Mouse (Mus musculus): ENCODE measurements around the gene Lzts3. TPM values are rescaled to one million over a fixed set of nuclear protein-coding genes. Genes with fewer than 3 reads are reported as not detected.

The Lzts3 gene
- polyA plus RNA-seq, 1 experiment from 2014 or later = 1.5 TPM

- H3K36me3 ChIP-seq = no peaks in the 10 kb centered on the region
- no peak for ATAC-seq (ENCODE audit: extremely low read depth, insufficient number of reproducible peaks, low FRiP score, low TSS enrichment)
- H3K27me3 ChIP-seq (replicated peaks) = peaks cover 86% of the 10 kb centered on the region
- H3K9ac ChIP-seq = peak overlapping the region; percentile 73
- H3K9me3 ChIP-seq = no peaks in the 10 kb centered on the region
- H3K4me2 ChIP-seq = peak overlapping the region; percentile 91
- 14% methylated on average over 21 of the region's 21 CpGs for WGBS
- no peak overlapping the region for H3K27ac ChIP-seq (replicated peaks)
- peaks cover 23% of the 10 kb centered on the region for H3K4me1 ChIP-seq
- H3K4me3 ChIP-seq = peak overlapping the region; percentile 56
These were observed 6.8 kb downstream of the Lzts3 start for GRCm38 (mm10) chr2:130635847-130636246.

GRCm38 (mm10) chr2:130634739-130635411 lies 7.7 kb downstream of the Lzts3 start:
- no peak overlapping the region for H3K27ac ChIP-seq (replicated peaks)
- H3K4me3 ChIP-seq = peak overlapping the region; percentile 56
- H3K4me1 ChIP-seq = peaks cover 26% of the 10 kb centered on the region
- 1% methylated on average over 38 of the region's 38 CpGs for WGBS
- no peaks in the 10 kb centered on the region for H3K36me3 ChIP-seq
- peak overlapping the region; percentile 73 for H3K9ac ChIP-seq
- peaks cover 78% of the 10 kb centered on the region for H3K27me3 ChIP-seq (replicated peaks)
- H3K4me2 ChIP-seq = peak overlapping the region; percentile 91
- ATAC-seq (ENCODE audit: extremely low read depth, insufficient number of reproducible peaks, low FRiP score, low TSS enrichment) = peak; percentile 34; the same call in 1 of the 2 replicates
- H3K9me3 ChIP-seq = no peaks in the 10 kb centered on the region

- no peak for ATAC-seq (ENCODE audit: extremely low read depth, insufficient number of reproducible peaks, low FRiP score, low TSS enrichment)
- H3K9ac ChIP-seq = peak overlapping the region; percentile 73
- peaks cover 72% of the 10 kb centered on the region for H3K27me3 ChIP-seq (replicated peaks)
These were observed 8.4 kb downstream of the Lzts3 start for GRCm38 (mm10) chr2:130634006-130634738.

GRCm38 (mm10) chr2:130632887-130633675 lies 9.5 kb downstream of the Lzts3 start:
- Histone ChIP-seq H3K27ac (replicated peaks) (no peak overlapping the region), H3K4me2 (no peak overlapping the region), H3K4me3 (no peak overlapping the region), H3K36me3 (peaks cover 4% of the 10 kb centered on the region; the same call in 1 of the 2 replicates), H3K4me1 (peaks cover 36% of the 10 kb centered on the region), H3K9ac (no peak overlapping the region), H3K27me3 (replicated peaks) (peaks cover 62% of the 10 kb centered on the region), H3K9me3 (no peaks in the 10 kb centered on the region)
- ATAC-seq (ENCODE audit: extremely low read depth, insufficient number of reproducible peaks, low FRiP score, low TSS enrichment) = no peak
- 57% methylated on average over 5 of the region's 5 CpGs for WGBS

More at GRCm38 (mm10) chr2:130634006-130634738, 8.4 kb downstream of the Lzts3 start:
- 16% methylated on average over 13 of the region's 14 CpGs for WGBS
- Histone ChIP-seq H3K9me3 (no peaks in the 10 kb centered on the region), H3K27ac (replicated peaks) (no peak overlapping the region), H3K4me3 (peak overlapping the region; percentile 56), H3K36me3 (no peaks in the 10 kb centered on the region), H3K4me1 (peaks cover 27% of the 10 kb centered on the region), H3K4me2 (peak overlapping the region; percentile 91)

GRCm38 (mm10) chr2:130632416-130632815 lies 10.2 kb downstream of the Lzts3 start:
- Histone ChIP-seq H3K4me2 (no peak overlapping the region), H3K36me3 (peaks cover 10% of the 10 kb centered on the region), H3K4me3 (no peak overlapping the region), H3K27ac (replicated peaks) (no peak overlapping the region), H3K4me1 (peaks cover 36% of the 10 kb centered on the region), H3K27me3 (replicated peaks) (peaks cover 55% of the 10 kb centered on the region), H3K9me3 (no peaks in the 10 kb centered on the region), H3K9ac (no peak overlapping the region)
- ATAC-seq (ENCODE audit: extremely low read depth, insufficient number of reproducible peaks, low FRiP score, low TSS enrichment) = no peak
- WGBS = 73% methylated on average over 1 of the region's 1 CpGs

GRCm38 (mm10) chr2:130629839-130630203 lies 12.8 kb downstream of the Lzts3 start, which contains the start of the genes Fastkd5 and Ubox5:
Fastkd5 (minus strand) TSS chr2:130630027.
Ubox5 (minus strand) TSS chr2:130630038.
- Histone ChIP-seq H3K36me3 (peaks cover 35% of the 10 kb centered on the region), H3K4me3 (peak within 1 kb of the TSS; percentile 99), H3K4me2 (peak within 1 kb of the TSS; percentile 91), H3K9ac (peak within 1 kb of the TSS; percentile 95), H3K27ac (replicated peaks) (peak within 1 kb of the TSS; percentile 73; the same call in 1 of the 2 replicates), H3K9me3 (no peaks in the 10 kb centered on the region), H3K4me1 (peaks cover 22% of the 10 kb centered on the region), H3K27me3 (replicated peaks) (peaks cover 29% of the 10 kb centered on the region)
- 0 out of 2 replicates have a peak, but pooled peaks have one; percentile 69 for ATAC-seq (ENCODE audit: extremely low read depth, insufficient number of reproducible peaks, low FRiP score, low TSS enrichment)
- WGBS = 1% methylated on average over 25 of the region's 25 CpGs

GRCm38 (mm10) chr2:130629080-130629838 lies 13.3 kb downstream of the Lzts3 start:
- Histone ChIP-seq H3K9me3 (no peaks in the 10 kb centered on the region), H3K4me1 (peaks cover 16% of the 10 kb centered on the region), H3K4me2 (peak overlapping the region; percentile 91), H3K9ac (peak overlapping the region; percentile 95), H3K36me3 (peaks cover 40% of the 10 kb centered on the region), H3K27ac (replicated peaks) (peak overlapping the region; percentile 73; the same call in 1 of the 2 replicates), H3K27me3 (replicated peaks) (peaks cover 23% of the 10 kb centered on the region), H3K4me3 (peak overlapping the region; percentile 99)
- ATAC-seq (ENCODE audit: extremely low read depth, insufficient number of reproducible peaks, low FRiP score, low TSS enrichment) = no peak
- 1% methylated on average over 37 of the region's 37 CpGs for WGBS

GRCm38 (mm10) chr2:130628424-130628823 lies 14.2 kb downstream of the Lzts3 start:
- H3K4me2 ChIP-seq = peak overlapping the region; percentile 91
- H3K4me3 ChIP-seq = peak overlapping the region; percentile 99; the same call in 1 of the 2 replicates
- no peak overlapping the region for H3K9ac ChIP-seq
- no peak overlapping the region for H3K27ac ChIP-seq (replicated peaks)
- H3K4me1 ChIP-seq = peaks cover 13% of the 10 kb centered on the region
- H3K9me3 ChIP-seq = no peaks in the 10 kb centered on the region
- WGBS = 57% methylated on average over 3 of the region's 3 CpGs
- no peak for ATAC-seq (ENCODE audit: extremely low read depth, insufficient number of reproducible peaks, low FRiP score, low TSS enrichment)
- H3K36me3 ChIP-seq = peaks cover 48% of the 10 kb centered on the region
- H3K27me3 ChIP-seq (replicated peaks) = peaks cover 15% of the 10 kb centered on the region

GRCm38 (mm10) chr2:130618972-130619371 lies 23.6 kb downstream of the Lzts3 start:
- no peak overlapping the region for H3K9ac ChIP-seq
- no peak overlapping the region for H3K27ac ChIP-seq (replicated peaks)
- H3K27me3 ChIP-seq (replicated peaks) = no peaks in the 10 kb centered on the region
- no peak overlapping the region for H3K4me2 ChIP-seq
- H3K4me3 ChIP-seq = no peak overlapping the region
- no peaks in the 10 kb centered on the region for H3K9me3 ChIP-seq
- peaks cover 76% of the 10 kb centered on the region for H3K36me3 ChIP-seq
- 90% methylated on average over 7 of the region's 7 CpGs for WGBS
- no peaks in the 10 kb centered on the region for H3K4me1 ChIP-seq
- ATAC-seq (ENCODE audit: extremely low read depth, insufficient number of reproducible peaks, low FRiP score, low TSS enrichment) = no peak

GRCm38 (mm10) chr2:130613091-130613490 lies 29.5 kb downstream of the Lzts3 start:
- Histone ChIP-seq H3K36me3 (peaks cover 47% of the 10 kb centered on the region), H3K9ac (no peak overlapping the region), H3K9me3 (no peaks in the 10 kb centered on the region), H3K27me3 (replicated peaks) (no peaks in the 10 kb centered on the region), H3K4me1 (no peaks in the 10 kb centered on the region), H3K27ac (replicated peaks) (no peak overlapping the region), H3K4me2 (no peak overlapping the region), H3K4me3 (no peak overlapping the region)
- ATAC-seq (ENCODE audit: extremely low read depth, insufficient number of reproducible peaks, low FRiP score, low TSS enrichment) = no peak
- 65% methylated on average over 3 of the region's 3 CpGs for WGBS
